Mouse (Mus musculus) liver, postnatal 0 days (tissue): ENCODE measurements around the gene Npas4. TPM values are rescaled to one million over a fixed set of nuclear protein-coding genes. Genes with fewer than 3 reads are reported as not detected.

Experiments
- ATAC-seq: fragments of 200-750 bp; cut with Nextera tagmentation; 2 replicates; pipeline ENCODE4 v1.8.0; 2017; ENCODE audit warnings: mild to moderate bottlenecking, moderate library complexity
- DNase-seq: peaks from one replicate; pipeline ENCODE4 v3.0.0-alpha.2; 2016
- H3K27ac ChIP-seq: fragments of 300-500 bp; sonication (generic); 2 replicates; pipeline ENCODE4 v1.5.1; 2014; ENCODE audit warnings: antibody characterized with exemption, moderate library complexity, mild to moderate bottlenecking, low read depth
- H3K27me3 ChIP-seq: fragments of 300-500 bp; sonication (generic); 2 replicates; pipeline ENCODE4 v1.6.1; 2014; ENCODE audit warnings: low read length, control low read depth, mixed read lengths; ENCODE audit not compliant: insufficient read depth
- H3K36me3 ChIP-seq: fragments of 300-500 bp; sonication (generic); replicated peaks from 2 replicates; pipeline ENCODE4 v1.6.1; 2014; ENCODE audit warnings: mild to moderate bottlenecking, control low read depth, low read length, moderate library complexity, mixed read lengths; ENCODE audit not compliant: insufficient read depth
- H3K4me1 ChIP-seq: fragments of 300-500 bp; sonication (generic); 2 replicates; pipeline ENCODE4 v1.6.1; 2014; ENCODE audit warnings: antibody characterized with exemption, mild to moderate bottlenecking, control low read depth; ENCODE audit not compliant: insufficient read depth
- H3K4me2 ChIP-seq: fragments of 300-500 bp; sonication (generic); 2 replicates; pipeline ENCODE4 v1.6.1; 2014; ENCODE audit warnings: low read depth, mild to moderate bottlenecking, low read length, moderate library complexity, mixed read lengths
- H3K4me3 ChIP-seq: fragments of 300-500 bp; sonication (generic); 2 replicates; pipeline ENCODE4 v1.5.1; 2014; ENCODE audit warnings: low read depth, low read length
- H3K9ac ChIP-seq: fragments of 300-500 bp; sonication (generic); replicated peaks from 2 replicates; pipeline ENCODE4 v1.6.1; 2014; ENCODE audit warnings: mild to moderate bottlenecking, moderate library complexity
- H3K9me3 ChIP-seq: fragments of 300-500 bp; sonication (generic); 2 replicates; pipeline ENCODE4 v1.6.1; 2016; ENCODE audit warnings: mild to moderate bottlenecking, control low read depth, low read length, mixed read lengths
- CTCF ChIP-seq: sonication (generic); IDR thresholded peaks from 2 replicates; pipeline ENCODE4 v1.5.1; 2016; ENCODE audit warnings: antibody characterized with exemption, low read depth
- EP300 ChIP-seq: IDR thresholded peaks from 2 replicates; pipeline ENCODE4 v1.6.1; 2016; ENCODE audit warnings: antibody characterized with exemption, low read depth, mild to moderate bottlenecking
- WGBS: fragments of 180-500 bp; shearing (Covaris S2); extraction: QIAGEN DNeasy Blood & Tissue Kit; methylation state at CpG from one replicate; pipeline ENCODE4 v1.1.7; 2014; ENCODE audit not compliant: insufficient replicate concordance; 5-methylcytosine and 5-hydroxymethylcytosine counted together
- polyA plus RNA-seq: library from polyadenylated mRNA; unstranded; fragments of >200 nt; fragmentation: Nextera tagmentation; extraction: Ambion mirVana; gene quantifications from 2 replicates; pipeline ENCODE4 v1.2.1, GENCODE M21; 2015

Npas4 gene
- polyA plus RNA-seq, 1 experiment from 2014 or later, result not detected

GRCm38 (mm10) chr19:4945540-4945939 is 44.6 kb downstream of the Npas4 start:
- Histone ChIP-seq H3K27ac (no peak overlapping the region), H3K9me3 (no peaks in the 10 kb centered on the region), H3K27me3 (peaks cover 27% of the 10 kb centered on the region), H3K4me3 (no peak overlapping the region), H3K4me1 (peaks cover 8% of the 10 kb centered on the region), H3K36me3 (no peaks in the 10 kb centered on the region), H3K4me2 (no peak overlapping the region), H3K9ac (no peak overlapping the region)
- no peak for DNase-seq
- TF ChIP-seq CTCF (no peak), EP300 (no peak)
- ATAC-seq, result no peak
- 37% methylated on average over 6 of the region's 6 CpGs for WGBS

GRCm38 (mm10) chr19:4943253-4943588 is 46.9 kb downstream of the Npas4 start:
- peak overlapping the region; percentile 46 for H3K9ac ChIP-seq
- ATAC-seq (peak; percentile 44), DNase-seq (no peak)
- H3K27ac ChIP-seq, result no peak overlapping the region
- H3K4me1 ChIP-seq, result peaks cover 8% of the 10 kb centered on the region
- no peaks in the 10 kb centered on the region for H3K36me3 ChIP-seq
- peak overlapping the region; percentile 83 for H3K4me2 ChIP-seq
- WGBS, result 13% methylated on average over 13 of the region's 13 CpGs
- no peak for TF ChIP-seq CTCF
- peak overlapping the region; percentile 53 for H3K4me3 ChIP-seq
- H3K27me3 ChIP-seq, result peaks cover 28% of the 10 kb centered on the region
- H3K9me3 ChIP-seq, result no peaks in the 10 kb centered on the region

- Histone ChIP-seq H3K9me3 (no peaks in the 10 kb centered on the region), H3K27me3 (peaks cover 31% of the 10 kb centered on the region), H3K36me3 (no peaks in the 10 kb centered on the region), H3K4me2 (peak within 1 kb of the TSS; percentile 83), H3K9ac (peak within 1 kb of the TSS; percentile 46), H3K4me1 (peaks cover 8% of the 10 kb centered on the region), H3K27ac (no peak within 1 kb of the TSS), H3K4me3 (peak within 1 kb of the TSS; percentile 53)
- TF ChIP-seq EP300 (no peak), CTCF (no peak)
- ATAC-seq, result peak; percentile 99
- WGBS, result under 1% methylated on average over 48 of the region's 55 CpGs
- DNase-seq, result peak; percentile 93
Observed at GRCm38 (mm10) chr19:4942551-4943252, 47.4 kb downstream of the Npas4 start, which contains the start of gene Peli3. TSS of gene Peli3 (minus strand) at chr19:4943127.

- Histone ChIP-seq H3K27ac (no peak overlapping the region), H3K27me3 (peaks cover 20% of the 10 kb centered on the region), H3K4me2 (no peak overlapping the region), H3K4me1 (peaks cover under 1% of the 10 kb centered on the region; the same call in 1 of the 2 replicates), H3K9ac (no peak overlapping the region), H3K9me3 (no peaks in the 10 kb centered on the region), H3K4me3 (no peak overlapping the region), H3K36me3 (no peaks in the 10 kb centered on the region)
- WGBS, result 79% methylated on average over 17 of the region's 17 CpGs
- no peak for ATAC-seq
- DNase-seq, result no peak
- TF ChIP-seq EP300, result no peak
- no peak for TF ChIP-seq CTCF
Observed at GRCm38 (mm10) chr19:4937444-4938310, 52.4 kb downstream of the Npas4 start.

- no peak for DNase-seq
- WGBS, result 73% methylated on average over 2 of the region's 2 CpGs
- Histone ChIP-seq H3K27me3 (peaks cover 12% of the 10 kb centered on the region; the same call in 1 of the 2 replicates), H3K4me3 (no peak overlapping the region), H3K36me3 (no peaks in the 10 kb centered on the region), H3K4me2 (no peak overlapping the region), H3K27ac (no peak overlapping the region), H3K9me3 (no peaks in the 10 kb centered on the region), H3K9ac (no peak overlapping the region), H3K4me1 (no peaks in the 10 kb centered on the region)
- no peak for ATAC-seq
- TF ChIP-seq CTCF (no peak), EP300 (no peak)
Observed at GRCm38 (mm10) chr19:4936896-4937295, 53.2 kb downstream of the Npas4 start.

Other genes with a start within 250 kb of the Npas4 start
- 14.1 TPM in 2 replicates for gene Rbm4b, start 233.8 kb downstream of the Npas4 start, polyA plus RNA-seq
- gene Rbm4, start 196.4 kb downstream of the Npas4 start, polyA plus RNA-seq, result 15.2 and 17.3 TPM in 2 replicates
- gene Gm21992, start 178.7 kb downstream of the Npas4 start, polyA plus RNA-seq, result 8.2 and 13.1 TPM in 2 replicates
- gene Rbm14, start 178.7 kb downstream of the Npas4 start, polyA plus RNA-seq, result 14.6 and 16.4 TPM in 2 replicates
- gene Ccs, start 151.0 kb downstream of the Npas4 start, polyA plus RNA-seq, result 144 and 154 TPM in 2 replicates
- not detected in 2 replicates for gene Ccdc87, start 150.9 kb downstream of the Npas4 start, polyA plus RNA-seq
- 49.4 and 54.4 TPM in 2 replicates for gene Ctsf, start 135.2 kb downstream of the Npas4 start, polyA plus RNA-seq
- gene Actn3, start 112.4 kb downstream of the Npas4 start, polyA plus RNA-seq, result 0.20 and 5.1 TPM in 2 replicates
- gene Zdhhc24, start 111.6 kb downstream of the Npas4 start, polyA plus RNA-seq, result 4.3 and 5.4 TPM in 2 replicates
- 0.46 and 0.66 TPM in 2 replicates for gene Bbs1, start 83.7 kb downstream of the Npas4 start, polyA plus RNA-seq
- gene Dpp3, start 62.0 kb downstream of the Npas4 start, polyA plus RNA-seq, result 28.9 and 30.6 TPM in 2 replicates
- gene Peli3, start 47.2 kb downstream of the Npas4 start, polyA plus RNA-seq, result 0.26 and 0.28 TPM in 2 replicates
- gene Mrpl11, start 28.2 kb downstream of the Npas4 start, polyA plus RNA-seq, result 45.4 and 48.9 TPM in 2 replicates
- gene Slc29a2, start 33.5 kb upstream of the Npas4 start, polyA plus RNA-seq, result 0.87 and 1.0 TPM in 2 replicates
- gene B4gat1, start 48.5 kb upstream of the Npas4 start, polyA plus RNA-seq, result 11.7 and 12.4 TPM in 2 replicates
- 0.19 and 0.31 TPM in 2 replicates for gene AC124502.3, start 48.6 kb upstream of the Npas4 start, polyA plus RNA-seq
- 20.7 and 22.6 TPM in 2 replicates for gene Brms1, start 51.0 kb upstream of the Npas4 start, polyA plus RNA-seq
- gene Rin1, start 60.2 kb upstream of the Npas4 start, polyA plus RNA-seq, result 0.21 and 0.36 TPM in 2 replicates
- gene Cd248, start 77.8 kb upstream of the Npas4 start, polyA plus RNA-seq, result 2.0 and 2.4 TPM in 2 replicates
- gene Tmem151a, start 95.2 kb upstream of the Npas4 start, polyA plus RNA-seq, result 0.79 and 0.96 TPM in 2 replicates
- 84.0 and 87.5 TPM in 2 replicates for gene Yif1a, start 98.2 kb upstream of the Npas4 start, polyA plus RNA-seq
- gene Cnih2, start 108.2 kb upstream of the Npas4 start, polyA plus RNA-seq, result 0.15 and 0.18 TPM in 2 replicates
- 86.0 and 90.6 TPM in 2 replicates for gene Rab1b, start 116.8 kb upstream of the Npas4 start, polyA plus RNA-seq
- 1.3 and 1.5 TPM in 2 replicates for gene Klc2, start 128.2 kb upstream of the Npas4 start, polyA plus RNA-seq